Mouse (Mus musculus) embryo, embryonic 11 days (tissue): ENCODE measurements at regions not wholly inside any gene's neighbourhood (a gene's known extent, or its start where the extent isn't known, plus 50 kb on each side); places are given as distances from the start of the nearest gene placed in this dataset.

Source experiments
- DNase-seq: peaks from one replicate; pipeline ENCODE4 v3.0.0-alpha.2; 2015

DNA sequence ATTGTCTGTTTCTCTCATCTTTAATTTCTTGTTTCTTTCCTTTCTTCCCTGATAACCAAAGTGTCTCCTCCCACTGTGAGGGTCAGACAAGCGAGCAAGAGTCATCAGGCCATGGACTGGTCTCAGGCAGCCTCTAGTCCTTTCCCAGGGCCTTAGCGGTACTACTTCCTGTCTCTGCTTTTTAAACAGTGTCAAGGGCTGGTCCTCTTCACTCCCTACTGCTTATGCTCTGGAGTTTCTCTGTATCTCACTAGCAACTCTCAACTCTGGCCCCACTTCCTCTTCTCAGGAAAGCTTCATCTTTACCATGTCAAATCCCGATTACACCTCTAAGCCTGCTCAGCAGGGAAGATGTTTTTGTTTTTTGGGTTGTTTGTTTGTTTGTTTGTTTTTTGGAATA is 124.1 kb downstream of the Pten start:
- no peak for DNase-seq

DNA sequence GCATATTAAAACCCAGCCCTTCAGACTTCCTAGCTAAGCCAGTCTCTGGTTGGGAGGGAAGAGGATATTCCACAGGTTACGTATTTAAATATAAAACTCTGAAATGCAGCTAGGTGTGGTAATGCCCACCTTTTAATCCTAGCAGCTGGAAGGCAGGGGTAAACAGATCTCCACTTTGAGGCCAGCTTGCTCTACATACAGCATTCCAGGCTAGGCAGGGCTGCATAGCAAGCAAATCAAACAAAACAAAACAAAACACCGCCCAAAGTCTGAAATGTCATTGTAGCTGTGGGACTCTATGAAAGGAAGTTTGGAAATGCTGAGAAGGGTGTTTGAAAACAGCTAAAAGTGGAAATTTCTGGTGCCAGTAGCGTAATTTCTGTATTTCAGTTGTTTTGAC is 127.0 kb downstream of the Pten start:
- no peak for DNase-seq

DNA sequence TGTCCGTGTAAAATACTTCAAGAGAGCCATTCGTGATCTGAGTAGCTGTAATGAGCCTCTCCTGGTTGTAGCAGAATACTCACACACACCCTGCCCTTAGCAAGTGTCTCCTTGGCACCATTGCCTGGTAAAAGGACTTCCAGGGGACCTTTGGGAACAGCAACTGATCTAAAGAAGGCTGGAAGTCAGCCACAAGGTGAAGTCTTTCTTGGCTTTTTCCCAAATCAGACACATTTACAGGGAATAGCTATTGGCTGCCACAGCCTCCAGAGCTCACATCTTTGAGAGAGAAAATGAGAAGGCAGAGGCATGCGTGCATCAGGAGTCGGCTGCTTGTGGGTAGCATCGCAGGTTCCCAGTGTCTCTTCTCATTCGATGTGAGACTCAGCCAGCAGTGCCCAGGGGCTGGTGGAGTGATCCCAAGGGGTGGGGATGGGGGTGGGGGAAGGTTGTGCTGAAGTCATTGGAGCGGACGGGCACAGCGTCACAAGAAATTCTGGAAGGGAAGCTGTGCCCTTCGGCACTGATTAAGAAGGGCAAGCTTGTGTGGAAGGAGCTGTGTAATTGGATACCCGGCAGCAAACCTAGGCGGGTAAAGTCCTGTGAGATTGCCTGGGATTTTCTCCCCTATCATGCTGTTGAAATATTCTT is 128.3 kb downstream of the Pten start:
- peak; percentile 45 for DNase-seq

DNA sequence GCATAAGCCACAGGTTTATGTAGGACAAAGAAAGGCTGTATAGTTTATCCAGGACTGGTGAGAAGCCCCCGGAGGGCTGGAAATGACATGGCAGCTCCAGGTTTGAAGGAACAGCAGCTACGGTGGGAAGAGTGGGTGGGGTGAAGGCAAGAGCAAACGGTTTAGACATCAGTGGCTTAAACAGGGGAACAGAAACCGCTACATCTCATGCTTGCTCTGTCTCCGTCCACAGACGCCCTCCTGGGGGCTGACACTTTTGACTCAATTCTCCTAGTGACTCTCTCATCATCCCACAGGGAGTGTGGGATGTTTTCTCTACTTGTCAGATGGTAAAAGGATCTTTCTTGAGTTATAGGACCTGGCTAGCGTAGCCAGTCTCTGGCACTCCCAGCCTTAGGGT is 129.9 kb downstream of the Pten start:
- DNase-seq = no peak

DNA sequence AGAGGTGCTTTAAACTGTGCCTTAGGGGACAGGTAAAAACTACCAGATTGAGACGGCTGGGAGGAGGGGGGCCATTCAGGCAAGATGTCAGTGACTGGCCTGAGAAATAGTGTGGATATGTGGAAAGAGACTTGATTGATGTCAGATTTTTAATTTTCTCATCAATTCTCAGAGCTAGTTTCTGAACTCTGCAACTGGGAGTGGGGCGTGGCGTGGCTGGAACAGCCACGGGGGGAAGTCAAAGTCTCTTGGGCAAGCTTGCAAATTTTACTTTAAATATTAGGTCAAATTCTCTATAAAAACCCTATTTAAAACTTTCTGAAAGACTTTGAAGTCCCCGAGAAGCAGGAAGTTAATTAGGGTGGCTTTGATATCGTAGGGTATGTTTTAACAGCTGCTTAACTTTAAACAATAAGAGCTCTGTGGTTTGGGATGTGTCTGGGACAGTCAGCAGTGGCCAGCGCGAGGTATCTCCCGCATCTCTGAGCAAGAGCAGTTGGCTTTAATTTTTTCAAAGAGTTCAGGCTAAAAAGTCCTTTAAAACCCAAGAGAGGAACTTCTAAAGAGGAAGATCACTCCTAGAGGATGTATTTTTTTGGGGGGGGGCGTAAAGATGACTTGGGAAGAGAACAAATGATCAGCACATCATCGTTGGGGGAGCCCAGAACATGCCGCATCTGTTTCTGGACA is 131.5 kb downstream of the Pten start:
- no peak for DNase-seq

DNA sequence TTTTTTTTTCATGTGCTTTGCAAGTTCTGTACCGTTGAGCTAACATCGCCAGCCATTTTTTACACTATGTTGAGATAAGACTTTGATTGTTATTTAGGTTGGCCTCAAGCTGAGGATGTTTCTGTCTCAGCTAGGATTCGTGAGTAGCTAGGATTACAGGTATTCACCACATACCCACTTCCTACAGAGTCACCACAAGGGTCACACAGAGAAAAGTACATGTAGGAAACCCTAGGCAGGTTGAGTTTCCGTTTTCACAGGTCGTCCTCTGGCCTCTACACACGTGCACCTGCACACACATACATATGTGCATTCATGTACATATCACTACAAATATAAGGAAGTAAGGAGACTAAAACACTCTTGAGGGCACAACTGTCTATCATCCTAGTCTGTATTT is 133.5 kb downstream of the Pten start:
- DNase-seq = no peak

DNA sequence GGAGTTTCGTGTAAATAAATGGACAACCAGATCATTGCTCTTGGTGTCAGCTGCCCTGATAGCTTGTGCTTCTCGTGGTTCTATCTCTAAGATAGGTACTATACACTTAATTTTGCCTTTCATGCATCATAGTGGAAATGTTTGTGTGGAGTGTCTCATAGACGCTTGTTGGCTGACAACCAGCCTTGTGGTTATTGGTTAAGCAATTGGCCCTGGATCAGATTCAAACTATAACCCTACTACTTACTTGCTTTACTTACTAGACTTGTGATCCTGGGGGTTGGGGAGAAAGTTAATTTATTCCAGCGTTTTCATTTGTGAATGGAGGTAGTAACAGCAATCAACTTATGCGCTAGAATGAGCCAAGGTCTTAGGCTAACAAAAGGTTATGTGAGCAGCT is 135.2 kb downstream of the Pten start:
- DNase-seq = no peak

DNA sequence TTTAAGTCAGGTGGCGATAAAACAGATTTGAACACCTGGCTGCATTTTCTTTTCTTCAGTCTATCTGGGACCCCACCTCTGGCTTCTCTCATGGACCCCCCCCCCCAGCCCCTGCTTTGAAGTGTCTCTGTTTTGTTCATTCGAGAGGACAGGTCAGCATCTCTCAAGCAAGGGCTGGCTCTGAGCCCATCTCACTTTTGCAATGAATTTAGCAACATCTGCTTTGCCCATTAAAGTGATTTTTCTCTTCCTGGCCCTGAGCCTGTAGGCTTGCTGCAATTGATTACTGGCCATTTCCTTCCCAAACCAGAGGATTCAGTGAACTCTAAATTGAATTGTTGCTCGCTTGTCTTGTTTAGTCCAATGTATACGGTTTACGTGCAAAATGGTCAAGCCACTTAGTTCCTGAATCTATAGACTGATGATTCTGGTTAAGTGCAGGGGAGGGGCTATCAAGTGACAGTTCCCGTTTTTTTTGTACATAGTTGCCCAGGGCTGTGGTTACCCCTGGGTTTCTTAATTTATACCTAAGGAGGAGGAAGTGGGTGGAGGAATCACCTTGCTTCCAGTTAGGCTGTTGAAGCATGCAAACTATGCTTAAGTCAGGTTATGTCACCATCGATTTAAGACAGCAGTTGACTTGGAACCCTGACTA is 146.3 kb downstream of the Pten start:
- DNase-seq = no peak

DNA sequence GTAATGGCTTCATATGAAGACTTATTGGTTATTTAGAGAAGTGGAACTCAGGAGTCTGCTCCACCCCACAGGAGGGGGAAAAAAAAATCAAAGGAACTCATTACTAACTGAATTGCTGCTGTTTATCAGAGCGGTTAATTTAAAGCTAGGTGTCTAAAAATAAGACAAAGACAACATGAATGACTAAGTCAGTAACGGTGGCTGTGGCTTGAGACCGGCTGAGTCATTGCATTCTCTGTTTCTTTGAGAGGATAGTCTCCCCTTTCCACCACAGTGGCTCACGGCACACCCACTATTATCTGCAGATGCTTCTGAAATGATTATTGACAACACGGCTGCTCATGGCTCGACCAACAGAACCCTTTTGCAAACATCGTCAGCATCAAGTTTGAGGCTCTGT is 147.2 kb downstream of the Pten start:
- DNase-seq = no peak

DNA sequence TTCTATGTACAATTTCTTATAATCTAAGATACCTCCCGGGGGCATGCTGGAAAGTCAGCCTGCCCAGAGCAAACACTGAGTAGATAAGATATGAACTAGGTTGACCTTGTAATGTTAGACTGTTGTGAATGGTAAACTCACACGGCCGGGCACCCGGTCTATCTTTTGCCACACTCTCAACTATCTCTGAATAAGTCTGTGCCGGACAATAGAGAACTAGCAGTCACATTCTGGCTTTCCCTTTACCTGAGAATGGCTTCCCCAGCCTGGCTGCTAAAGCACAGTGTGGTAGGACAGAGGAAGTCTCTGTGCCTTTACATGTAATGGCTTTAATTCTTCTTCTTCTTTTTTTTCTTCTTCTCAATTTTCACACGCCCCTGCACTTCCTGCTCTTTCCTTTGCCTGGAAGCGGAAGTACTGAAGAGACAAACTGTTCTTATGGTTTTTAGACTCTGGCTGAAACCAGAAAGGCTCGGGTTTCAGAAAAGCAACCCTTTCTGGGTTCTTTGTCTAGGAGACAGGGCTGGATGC is 148.7 kb downstream of the Pten start:
- DNase-seq = no peak

DNA sequence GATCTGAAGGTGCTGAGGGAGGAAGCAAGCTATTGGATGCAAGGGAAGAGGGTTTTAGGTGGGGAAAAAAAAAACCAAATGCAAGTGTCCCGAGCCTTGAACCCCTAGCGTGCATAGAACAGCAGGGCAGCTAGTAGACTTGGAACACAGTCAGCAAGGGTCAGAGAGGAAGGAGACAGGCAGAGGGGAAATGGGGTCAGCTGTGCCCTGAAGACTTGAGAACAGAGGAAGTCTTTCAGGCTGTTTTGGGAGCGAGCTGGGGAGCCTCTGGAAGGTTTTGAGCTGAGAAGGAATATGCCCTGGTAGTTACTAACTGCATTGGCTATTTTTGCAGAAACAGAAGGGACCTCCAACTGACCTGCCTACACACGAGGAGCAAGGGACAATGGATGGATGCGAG is 149.5 kb downstream of the Pten start:
- no peak for DNase-seq

DNA sequence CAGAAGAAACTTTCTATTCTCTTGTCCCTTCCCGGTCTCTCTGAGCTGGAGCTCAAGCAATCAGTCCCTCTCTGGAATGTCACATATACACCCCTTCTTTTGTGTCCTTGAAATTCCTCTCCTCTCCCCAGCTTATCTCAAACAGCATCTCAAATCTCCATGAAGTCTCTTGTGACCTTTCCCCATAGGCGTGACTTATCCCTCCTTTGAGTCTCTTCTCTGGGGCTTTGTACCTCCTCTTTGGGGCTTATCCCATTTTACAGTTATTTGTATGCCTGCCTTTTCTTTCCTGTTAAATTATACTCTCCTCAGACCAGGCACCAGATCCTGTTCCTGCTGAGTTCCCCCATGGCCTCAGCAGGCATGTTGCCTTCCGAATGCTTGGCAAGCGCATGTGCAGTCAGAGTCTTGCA is 152.8 kb downstream of the Pten start:
- DNase-seq = no peak

DNA sequence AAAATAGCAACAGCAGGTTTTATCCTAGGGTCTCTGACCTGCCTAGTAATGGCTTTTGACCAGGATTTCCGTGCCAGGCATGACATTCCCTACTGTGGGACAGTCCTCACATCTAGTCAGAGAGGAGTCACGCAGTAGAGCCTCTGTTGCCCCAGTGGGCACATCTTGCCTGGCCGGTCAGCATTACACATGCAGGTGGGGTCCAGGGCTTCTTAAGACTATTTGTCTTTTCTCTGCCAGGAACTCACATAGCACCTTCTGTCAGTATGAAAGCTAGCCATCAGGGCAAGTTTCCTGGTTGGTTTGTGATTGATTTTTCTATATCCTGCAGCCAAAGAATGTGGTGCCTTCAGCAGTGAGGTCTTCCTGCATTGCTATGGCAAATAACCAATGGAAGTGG is 155.0 kb downstream of the Pten start:
- no peak for DNase-seq

DNA sequence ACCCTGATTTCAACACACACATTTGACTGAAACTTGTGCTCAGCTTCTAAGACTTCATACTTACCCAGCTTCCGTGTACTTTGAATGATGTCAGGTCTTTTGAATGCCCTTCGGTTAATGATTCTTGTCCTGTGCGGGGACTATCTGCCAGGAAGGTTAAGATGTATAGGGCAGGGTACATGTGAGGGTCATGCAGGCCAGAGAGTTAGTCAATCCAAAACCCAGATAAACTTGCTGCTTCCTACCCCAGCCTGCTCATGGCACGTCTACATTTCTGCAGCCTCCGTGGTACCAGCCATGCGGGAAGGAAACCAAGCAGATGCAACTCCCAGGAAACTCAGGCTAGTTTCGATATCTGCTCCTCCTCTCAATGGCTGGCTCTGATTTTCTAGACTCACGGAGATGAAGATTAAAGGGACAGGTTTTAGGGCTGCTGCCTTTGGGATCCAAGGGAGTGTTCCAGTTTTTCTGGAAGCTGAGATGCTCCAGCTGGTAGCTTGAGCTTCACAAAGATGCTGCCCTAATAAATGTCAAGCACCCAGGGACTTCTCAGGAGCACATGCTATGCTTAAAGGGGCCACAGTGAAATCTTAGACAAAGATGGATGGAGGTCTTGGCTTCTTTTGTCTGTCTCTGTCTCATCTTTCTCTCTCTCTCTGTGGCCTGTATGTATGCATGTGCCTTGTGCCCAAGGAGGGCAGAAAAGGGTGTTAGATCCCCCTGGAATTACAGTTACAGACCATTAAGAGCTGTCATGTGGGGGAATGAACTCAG is 159.4 kb downstream of the Pten start:
- DNase-seq = no peak

DNA sequence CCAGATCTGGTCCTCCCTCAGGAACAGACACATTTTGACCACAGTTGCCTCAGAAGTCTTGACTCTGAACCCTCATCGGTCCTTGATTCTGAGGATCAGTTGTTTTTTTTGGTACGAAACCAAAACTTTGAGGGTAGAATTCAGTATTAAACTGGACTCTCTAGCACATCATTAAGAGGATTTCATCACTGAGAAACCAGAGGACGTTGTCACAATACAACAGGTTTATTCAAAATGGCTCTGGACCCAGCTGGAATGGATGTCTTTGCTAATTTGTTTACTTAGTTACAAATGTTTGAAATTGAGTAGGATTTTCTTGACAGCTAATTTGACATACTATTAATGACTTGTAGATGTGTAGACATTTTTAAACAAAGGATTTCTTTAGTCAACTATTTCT is 163.7 kb downstream of the Pten start:
- no peak for DNase-seq

DNA sequence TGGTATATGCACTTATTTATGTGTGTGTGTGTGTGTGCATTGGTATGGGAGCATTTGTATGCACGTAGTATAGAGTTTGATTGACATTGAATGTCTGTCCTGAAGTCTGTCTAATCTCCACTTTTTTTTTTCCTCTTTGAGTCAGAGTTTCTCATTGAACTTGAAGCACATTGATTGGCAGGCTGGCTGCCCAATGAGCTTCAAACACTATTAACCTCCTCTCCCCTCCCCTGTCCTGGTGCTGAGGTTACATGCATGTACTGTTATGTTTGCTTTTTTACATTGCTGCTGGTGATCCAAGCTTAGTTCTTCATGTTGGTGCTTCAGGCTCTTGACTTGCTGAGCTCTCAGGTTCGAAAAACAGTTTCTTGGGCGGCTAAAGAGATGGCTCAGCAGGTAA is 166.6 kb downstream of the Pten start:
- DNase-seq = no peak

DNA sequence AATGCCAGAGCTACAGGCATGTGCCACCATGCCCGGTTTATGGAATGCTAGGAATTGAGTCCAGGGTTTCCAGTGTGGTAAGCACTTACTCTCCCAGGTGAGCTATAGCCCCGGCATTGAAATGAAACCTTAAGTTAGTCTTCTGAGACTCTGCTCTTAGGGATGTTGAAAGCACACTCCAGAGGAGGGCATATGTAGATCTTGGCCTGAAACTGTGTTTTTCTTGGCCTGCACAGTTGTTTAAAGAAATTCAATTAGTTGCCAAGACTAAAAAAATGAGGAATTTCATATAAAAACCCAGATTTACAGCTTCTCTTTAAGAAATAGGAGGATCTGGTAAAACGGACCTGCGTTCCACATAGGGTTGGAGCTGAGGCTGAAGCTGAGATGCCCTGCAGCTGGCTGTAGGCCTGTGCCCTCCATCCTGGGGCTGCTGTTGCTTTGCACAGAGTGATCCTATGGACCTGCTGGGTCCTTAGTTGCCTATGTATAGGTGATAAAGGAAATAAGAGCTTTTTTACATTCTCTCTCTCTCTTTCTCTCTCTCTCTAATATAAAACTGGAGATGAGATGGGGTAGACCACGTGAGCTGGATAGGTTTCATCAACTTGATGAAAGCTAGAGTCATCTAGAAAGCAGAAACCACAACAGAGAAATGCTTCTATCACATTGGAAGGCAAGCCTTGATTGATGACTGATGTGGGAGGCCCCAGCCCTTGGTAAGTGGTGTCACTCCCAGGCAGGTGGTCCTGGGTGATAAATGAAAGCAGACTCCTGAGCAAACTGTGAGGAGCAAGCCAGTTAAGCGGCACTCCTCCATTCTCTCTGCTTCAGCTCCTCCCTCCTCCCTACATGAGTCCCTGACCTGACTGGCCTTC is 168.6 kb downstream of the Pten start:
- DNase-seq = no peak

DNA sequence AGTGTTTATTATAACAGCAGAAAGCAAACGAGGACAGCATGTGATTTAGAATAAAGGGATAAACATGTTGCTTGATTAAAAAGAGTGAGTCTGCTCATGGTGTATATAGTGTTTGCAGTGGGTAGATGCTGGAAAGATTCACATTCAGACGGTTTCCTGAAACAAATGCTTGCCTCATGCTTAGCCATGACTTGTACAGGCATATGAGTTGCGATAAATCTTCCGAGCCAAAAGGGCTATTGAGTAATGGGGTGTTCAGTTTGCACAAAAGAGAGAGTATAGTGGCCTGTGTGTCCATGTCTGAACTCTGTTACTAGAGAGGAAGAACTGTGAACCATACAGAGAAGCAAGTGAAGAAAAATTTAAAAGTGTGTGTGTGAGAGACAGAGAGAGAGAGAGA is 169.3 kb downstream of the Pten start:
- no peak for DNase-seq

DNA sequence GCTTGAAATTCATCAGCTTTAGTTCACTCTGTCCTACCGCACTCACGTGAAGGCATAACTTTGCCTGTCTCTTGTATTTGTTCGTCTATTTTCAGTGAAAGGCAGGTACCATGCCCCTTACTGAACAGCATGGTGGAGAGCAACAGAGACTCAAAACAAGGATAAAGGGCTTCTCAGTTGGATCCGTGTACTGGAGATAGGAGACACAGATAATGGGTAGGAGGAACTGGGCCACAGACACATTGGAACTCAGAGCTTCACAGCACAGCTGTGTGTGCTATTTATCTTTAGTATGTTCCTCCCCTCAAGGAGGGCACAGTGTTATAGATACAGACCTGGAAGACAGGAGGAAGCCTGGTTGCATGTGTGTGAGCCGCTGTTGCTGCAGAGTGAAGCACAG is 176.4 kb downstream of the Pten start:
- no peak for DNase-seq

DNA sequence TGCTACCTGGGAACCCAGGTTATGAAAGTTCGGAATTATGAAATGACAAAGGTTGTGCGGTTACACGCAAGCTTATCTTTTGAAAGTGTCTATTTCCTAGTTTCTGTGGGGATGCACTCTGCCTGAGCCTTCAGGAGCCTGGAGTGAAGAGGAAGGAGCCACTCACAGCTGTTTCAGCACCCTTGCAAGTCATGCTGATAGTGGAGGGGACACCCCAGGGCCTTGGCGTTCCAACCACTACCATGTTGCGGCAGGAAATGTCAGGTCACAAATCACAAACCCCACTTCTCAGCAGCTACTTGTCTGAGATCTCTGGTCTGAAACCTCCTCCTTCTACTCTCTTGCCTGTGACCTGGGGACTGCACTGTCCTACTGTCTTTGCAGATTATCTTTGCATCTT is 178.3 kb downstream of the Pten start:
- no peak for DNase-seq

DNA sequence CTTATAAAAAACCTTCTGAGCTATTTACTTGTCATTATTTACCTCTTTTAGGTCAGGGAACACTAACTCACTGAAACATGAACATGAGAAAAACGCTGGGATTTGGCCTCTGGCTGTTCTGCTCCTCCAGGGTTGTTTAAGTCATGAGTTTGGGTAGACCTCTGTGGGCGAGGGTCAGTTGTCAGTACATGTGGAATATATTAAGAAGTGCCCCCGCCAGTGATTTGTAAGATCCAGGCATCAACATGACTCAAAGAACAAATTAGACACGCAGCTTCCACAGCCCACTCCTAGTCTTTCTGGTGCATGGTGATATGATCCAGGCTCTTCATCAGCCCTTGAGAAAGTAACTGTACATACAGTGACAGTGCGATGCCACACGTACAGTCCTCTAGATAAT is 180.3 kb downstream of the Pten start:
- DNase-seq = peak; percentile 30

DNA sequence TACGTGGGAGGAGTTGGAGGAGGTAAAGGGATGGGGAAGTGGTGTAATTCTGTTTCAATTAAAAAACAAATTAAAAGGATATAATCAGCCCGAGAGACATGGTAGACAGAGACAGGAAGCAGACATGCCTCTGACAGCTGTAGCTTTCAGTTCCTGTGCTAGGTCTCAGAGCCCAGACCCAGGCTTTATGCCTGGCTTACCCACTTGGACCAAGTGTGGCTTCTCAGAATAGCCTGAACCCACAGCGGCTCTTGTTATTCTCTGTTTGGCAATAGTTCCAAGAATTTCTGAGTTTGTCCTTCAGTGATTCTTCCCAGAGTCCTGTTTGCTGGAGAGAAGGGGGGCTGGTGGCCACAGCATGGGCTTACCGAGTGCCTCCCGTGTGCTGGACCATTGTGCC is 182.4 kb downstream of the Pten start:
- no peak for DNase-seq

DNA sequence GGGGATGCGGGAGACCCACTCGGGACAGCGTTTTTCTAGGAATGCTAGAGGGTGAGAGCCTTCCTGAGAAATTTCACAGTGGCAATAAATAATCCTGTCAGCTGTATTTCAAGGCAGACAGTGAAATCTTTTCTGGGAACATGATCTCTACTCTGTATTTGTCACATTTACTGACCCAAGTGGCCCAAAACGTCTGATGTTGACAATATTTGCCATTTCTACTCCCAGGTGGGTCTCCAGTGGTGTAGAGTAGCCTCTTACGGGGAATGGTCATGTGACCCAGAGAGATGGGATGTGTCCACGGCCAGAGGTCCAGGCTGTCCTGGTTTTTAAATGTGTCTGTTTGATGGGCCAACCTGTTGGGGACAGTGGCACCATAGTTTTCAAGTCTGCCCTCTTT is 183.5 kb downstream of the Pten start:
- DNase-seq = no peak
